Mouse (Mus musculus) midbrain, embryonic 13.5 days (tissue): ENCODE data around the gene Rdh14. TPM values are rescaled to one million over a fixed set of nuclear protein-coding genes. Genes with fewer than 3 reads are reported as not detected.
A peak's percentile ranks its signal among the peaks of the same experiment; 100 is the strongest.

ENCODE experiments used
- ATAC-seq: fragments of 200-750 bp; cut with Nextera tagmentation; 2 replicates; pipeline ENCODE4 v1.8.0; 2017; ENCODE audit warnings: mild to moderate bottlenecking, moderate TSS enrichment, moderate library complexity
- H3K27ac ChIP-seq: fragments of 300-500 bp; sonication (generic); 2 replicates; pipeline ENCODE4 v1.5.1; 2015; ENCODE audit warnings: inconsistent platforms, mild to moderate bottlenecking, moderate library complexity
- H3K27me3 ChIP-seq: fragments of 300-500 bp; sonication (generic); 2 replicates; pipeline ENCODE4 v1.6.1; 2015; ENCODE audit warnings: mild to moderate bottlenecking, inconsistent platforms
- H3K36me3 ChIP-seq: fragments of 300-500 bp; sonication (generic); 2 replicates; pipeline ENCODE4 v1.6.1; 2015; ENCODE audit warnings: mild to moderate bottlenecking, inconsistent platforms
- H3K4me1 ChIP-seq: fragments of 300-500 bp; sonication (generic); replicated peaks from 2 replicates; pipeline ENCODE4 v1.6.1; 2015; ENCODE audit warnings: inconsistent platforms
- H3K4me2 ChIP-seq: fragments of 300-500 bp; sonication (generic); replicated peaks from 2 replicates; pipeline ENCODE4 v1.6.1; 2015; ENCODE audit warnings: moderate library complexity, mild to moderate bottlenecking, inconsistent platforms
- H3K4me3 ChIP-seq: fragments of 300-500 bp; sonication (generic); replicated peaks from 2 replicates; pipeline ENCODE4 v1.5.1; 2015; ENCODE audit warnings: mild to moderate bottlenecking, inconsistent platforms
- H3K9ac ChIP-seq: fragments of 300-500 bp; sonication (generic); replicated peaks from 2 replicates; pipeline ENCODE4 v1.6.1; 2015; ENCODE audit warnings: mild to moderate bottlenecking, inconsistent platforms
- H3K9me3 ChIP-seq: fragments of 300-500 bp; sonication (generic); 2 replicates; pipeline ENCODE4 v1.6.1; 2016; ENCODE audit warnings: mild to moderate bottlenecking, inconsistent platforms
- WGBS: fragments of 180-500 bp; shearing (Covaris S2); methylation state at CpG from one replicate; pipeline ENCODE4 v1.1.7; 2015; 5-methylcytosine and 5-hydroxymethylcytosine counted together
- polyA plus RNA-seq: library from polyadenylated mRNA; unstranded; fragments of >200 nt; fragmentation: Nextera tagmentation; extraction: Ambion mirVana; gene quantifications from 2 replicates; pipeline ENCODE4 v1.2.1, GENCODE M21; 2015

The Rdh14 gene
- 32.0 and 34.9 TPM in 2 replicates for polyA plus RNA-seq

DNA sequence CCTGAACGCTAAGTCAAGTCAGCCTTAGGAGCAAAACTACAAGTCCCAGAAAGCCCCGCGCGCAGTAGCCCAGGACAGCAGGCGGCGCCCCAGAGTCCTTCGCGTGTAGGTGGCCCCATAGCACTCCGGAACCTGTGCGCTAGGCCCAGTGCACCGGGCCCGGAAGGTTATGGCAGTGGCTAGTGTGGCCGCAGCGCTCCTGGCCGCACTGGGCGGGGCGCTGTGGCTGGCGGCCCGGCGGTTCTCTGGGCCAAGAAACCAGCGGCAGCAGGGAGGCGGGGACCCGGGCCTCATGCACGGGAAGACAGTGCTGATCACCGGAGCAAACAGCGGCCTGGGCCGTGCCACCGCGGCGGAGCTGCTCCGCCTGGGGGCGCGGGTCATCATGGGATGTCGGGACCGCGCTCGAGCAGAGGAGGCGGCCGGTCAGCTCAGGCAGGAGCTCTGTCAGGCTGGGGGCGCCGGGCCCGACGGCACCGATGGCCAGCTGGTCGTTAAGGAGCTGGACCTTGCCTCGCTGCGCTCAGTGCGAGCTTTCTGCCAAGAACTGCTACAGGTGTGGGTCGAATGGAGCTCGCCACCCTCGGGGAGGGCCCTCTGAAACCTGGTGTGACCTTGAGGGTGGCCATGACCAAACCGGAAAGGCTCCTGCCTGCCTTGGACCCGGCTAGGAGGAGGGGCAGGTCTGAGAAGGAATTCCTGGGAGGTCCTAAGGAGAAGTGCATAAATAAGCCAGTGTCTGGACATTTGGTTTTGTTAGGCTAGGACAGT is at the start of gene Rdh14:
Gene Rdh14 (plus strand): TSS at position 102 of the 771 bp plus-strand sequence.
- Histone ChIP-seq H3K9ac (peak within 1 kb of the TSS; percentile 96), H3K27ac (peak within 1 kb of the TSS; percentile 93), H3K4me2 (peak within 1 kb of the TSS; percentile 72), H3K9me3 (no peaks in the 10 kb centered on the region), H3K4me1 (peaks cover 10% of the 10 kb centered on the region), H3K4me3 (peak within 1 kb of the TSS; percentile 86), H3K27me3 (no peaks in the 10 kb centered on the region), H3K36me3 (peaks cover 8% of the 10 kb centered on the region; the same call in 1 of the 2 replicates)
- under 1% methylated on average over 51 of the region's 53 CpGs for WGBS
- peak; percentile 99 for ATAC-seq

DNA sequence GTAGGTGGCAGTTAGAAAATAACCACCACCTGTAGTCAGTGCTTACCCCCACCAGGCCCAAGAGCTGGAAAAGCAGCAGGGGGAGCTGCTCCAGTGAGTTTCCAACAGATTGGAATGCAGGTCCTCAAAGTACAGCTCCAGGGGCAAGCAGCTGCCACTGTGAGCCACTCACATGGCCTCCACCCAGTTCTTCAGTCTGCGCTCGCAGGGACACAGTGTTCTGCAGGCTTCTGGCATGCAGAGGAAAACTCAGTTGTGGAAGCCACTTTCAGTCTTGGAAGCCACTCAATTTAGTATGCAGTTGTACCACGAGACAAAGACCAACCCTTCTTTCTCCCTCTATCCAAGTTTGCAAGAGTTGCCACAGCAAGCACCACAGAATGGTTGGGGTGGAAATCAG is 39.9 kb upstream of the Rdh14 start:
- H3K4me1 ChIP-seq, result no peaks in the 10 kb centered on the region
- no peak overlapping the region for H3K4me2 ChIP-seq
- no peak for ATAC-seq
- H3K9ac ChIP-seq, result no peak overlapping the region
- no peaks in the 10 kb centered on the region for H3K27me3 ChIP-seq
- no peak overlapping the region for H3K27ac ChIP-seq
- no peaks in the 10 kb centered on the region for H3K36me3 ChIP-seq
- no peak overlapping the region for H3K4me3 ChIP-seq
- no peaks in the 10 kb centered on the region for H3K9me3 ChIP-seq
- WGBS, result 51% methylated on average over 3 of the region's 3 CpGs

DNA sequence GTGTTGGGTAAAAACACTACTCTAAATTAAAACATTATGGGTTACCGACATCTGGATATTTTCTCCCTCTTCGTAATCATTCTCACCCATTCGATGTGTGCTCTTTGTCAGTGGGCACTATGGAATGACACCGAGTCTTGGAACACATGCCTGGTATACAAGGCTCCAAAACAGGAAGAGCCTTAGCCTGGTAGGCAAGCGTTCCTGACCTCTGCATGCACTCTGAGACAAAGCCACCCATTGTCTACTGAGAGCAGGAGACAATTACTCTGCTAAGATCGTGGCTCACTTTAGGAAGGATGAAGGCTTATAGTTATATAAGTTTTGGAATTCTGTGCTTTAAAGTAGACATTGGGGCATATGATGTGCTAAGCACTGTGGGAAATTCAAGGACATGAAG is 32.8 kb upstream of the Rdh14 start:
- no peak overlapping the region for H3K4me3 ChIP-seq
- no peaks in the 10 kb centered on the region for H3K9me3 ChIP-seq
- no peaks in the 10 kb centered on the region for H3K27me3 ChIP-seq
- H3K4me2 ChIP-seq, result no peak overlapping the region
- no peak overlapping the region for H3K27ac ChIP-seq
- no peaks in the 10 kb centered on the region for H3K4me1 ChIP-seq
- H3K9ac ChIP-seq, result no peak overlapping the region
- WGBS, result 73% methylated on average over 6 of the region's 6 CpGs
- no peaks in the 10 kb centered on the region for H3K36me3 ChIP-seq
- ATAC-seq, result no peak

DNA sequence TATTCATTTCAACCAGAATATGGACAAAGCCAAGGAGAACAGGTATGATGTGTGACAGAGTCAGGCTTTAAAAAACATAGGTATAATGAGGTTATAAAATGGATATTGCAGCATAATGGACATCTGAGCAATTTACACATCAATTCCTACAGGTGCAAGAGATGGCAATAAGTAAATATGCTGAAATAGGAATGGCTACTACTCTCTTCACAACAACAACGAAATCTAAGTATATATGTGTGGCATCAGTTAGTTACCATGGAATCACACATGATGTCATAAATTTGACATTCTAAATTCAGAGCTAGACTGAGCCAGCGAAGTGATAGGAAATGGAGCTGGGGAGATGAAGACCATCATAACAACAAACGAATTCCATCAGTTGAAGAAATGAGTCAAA is 20.9 kb upstream of the Rdh14 start, which contains the start of gene Nt5c1b:
Gene Nt5c1b (plus strand): TSS at position 301 of the 400 bp plus-strand sequence.
- WGBS, result 79% methylated on average over 3 of the region's 3 CpGs
- no peak within 1 kb of the TSS for H3K4me3 ChIP-seq
- H3K9ac ChIP-seq, result no peak within 1 kb of the TSS
- no peak for ATAC-seq
- H3K36me3 ChIP-seq, result no peaks in the 10 kb centered on the region
- no peak within 1 kb of the TSS for H3K27ac ChIP-seq
- H3K4me1 ChIP-seq, result no peaks in the 10 kb centered on the region
- no peak within 1 kb of the TSS for H3K4me2 ChIP-seq
- no peaks in the 10 kb centered on the region for H3K9me3 ChIP-seq
- H3K27me3 ChIP-seq, result no peaks in the 10 kb centered on the region

DNA sequence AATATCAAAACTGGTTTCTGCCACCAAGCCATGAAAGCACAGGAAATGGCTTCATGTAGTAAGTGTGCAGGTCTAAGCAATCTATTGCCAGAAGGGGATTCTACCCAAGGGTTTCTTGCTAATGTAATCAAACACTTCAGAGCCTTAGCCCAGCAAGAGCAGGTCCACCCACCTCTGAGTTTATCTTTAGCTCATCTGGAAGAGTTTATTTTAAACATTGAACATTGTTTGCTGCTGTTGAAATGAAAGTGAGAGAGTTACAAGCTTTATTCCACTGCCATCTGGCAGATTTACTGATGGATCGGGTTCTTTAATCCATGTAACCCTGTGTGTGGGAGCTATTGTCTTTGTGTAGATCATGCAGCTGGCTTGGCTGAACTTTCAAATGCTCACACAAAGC is 10.2 kb downstream of the Rdh14 start:
- H3K27ac ChIP-seq, result no peak overlapping the region

DNA sequence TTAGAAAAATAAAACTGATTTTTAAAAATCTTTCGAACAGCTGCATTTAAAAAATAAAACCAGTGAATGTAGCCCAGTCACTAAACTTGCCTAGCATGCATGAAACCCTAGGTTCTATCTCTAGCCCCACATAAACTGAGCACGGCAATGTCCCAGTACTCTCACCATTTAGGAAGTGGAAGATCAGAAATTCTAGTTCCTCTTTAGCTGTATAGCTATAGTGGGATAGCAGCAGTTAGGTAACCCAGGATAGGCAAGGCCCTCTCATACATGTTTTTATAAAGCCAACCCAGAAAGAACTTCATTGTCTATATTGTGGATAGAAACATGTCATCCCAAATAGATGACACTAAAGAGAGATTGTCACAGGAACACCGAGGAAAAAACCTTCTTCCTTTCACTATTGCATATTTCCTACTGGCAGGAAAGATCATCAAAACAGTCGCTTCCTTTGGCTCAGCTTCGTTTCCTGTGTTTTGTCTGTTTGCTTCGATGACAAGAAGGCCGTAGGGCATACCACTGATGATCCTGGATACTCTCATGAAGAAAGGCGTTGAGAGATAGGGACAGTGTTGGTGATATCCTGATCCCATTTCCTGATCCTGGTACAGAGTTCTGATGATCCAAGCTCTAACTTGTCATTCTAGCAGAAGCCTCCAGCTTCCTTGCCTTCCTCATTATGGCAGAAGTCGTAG is 12.0 kb downstream of the Rdh14 start:
- no peak for ATAC-seq
- H3K36me3 ChIP-seq, result no peaks in the 10 kb centered on the region

More for the DNA sequence above, 10.2 kb downstream of the Rdh14 start:
- H3K9me3 ChIP-seq, result no peaks in the 10 kb centered on the region
- H3K36me3 ChIP-seq, result no peaks in the 10 kb centered on the region
- WGBS, result 79% methylated on average over 1 of the region's 1 CpGs
- H3K4me3 ChIP-seq, result no peak overlapping the region
- no peak overlapping the region for H3K4me2 ChIP-seq
- no peaks in the 10 kb centered on the region for H3K27me3 ChIP-seq
- ATAC-seq, result no peak
- no peaks in the 10 kb centered on the region for H3K4me1 ChIP-seq
- no peak overlapping the region for H3K9ac ChIP-seq

DNA sequence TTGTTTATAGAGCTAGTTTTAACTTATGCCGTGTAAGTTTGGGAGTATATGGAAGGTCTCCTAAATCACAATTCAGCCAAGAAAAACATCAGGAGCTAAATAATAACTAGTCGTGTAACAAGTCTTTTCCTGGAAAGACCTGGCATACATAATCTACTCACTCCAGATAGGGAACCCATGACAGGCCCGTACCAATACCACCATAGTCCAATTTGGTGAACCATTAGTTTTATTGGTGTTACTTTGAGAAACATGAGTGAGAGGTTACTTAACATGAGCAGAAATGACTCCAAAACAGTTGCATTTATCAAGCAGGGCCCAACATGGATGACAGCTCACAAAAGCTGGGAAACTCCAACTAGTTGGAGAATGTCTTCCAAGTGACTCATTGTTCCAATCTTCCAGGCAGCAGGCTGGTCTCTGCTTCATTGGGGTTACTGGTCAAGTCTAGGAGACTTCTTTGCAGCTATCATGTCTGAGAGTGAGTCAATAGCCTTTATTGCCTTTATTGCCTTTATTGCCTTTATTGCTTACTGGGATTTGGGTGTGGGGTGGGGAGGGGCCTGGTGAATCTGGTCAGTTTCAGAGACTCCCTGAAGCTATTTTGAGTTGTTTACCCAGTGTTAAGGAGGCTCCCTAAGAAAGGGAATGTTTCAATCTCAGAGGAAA is 20.1 kb downstream of the Rdh14 start:
- ATAC-seq, result no peak
- H3K36me3 ChIP-seq, result no peaks in the 10 kb centered on the region
- H3K27ac ChIP-seq, result no peak overlapping the region
- H3K4me3 ChIP-seq, result no peak overlapping the region
- no peaks in the 10 kb centered on the region for H3K9me3 ChIP-seq
- no peaks in the 10 kb centered on the region for H3K27me3 ChIP-seq
- 89% methylated on average over 3 of the region's 3 CpGs for WGBS
- H3K9ac ChIP-seq, result no peak overlapping the region
- no peaks in the 10 kb centered on the region for H3K4me1 ChIP-seq
- H3K4me2 ChIP-seq, result no peak overlapping the region

More for the DNA sequence above, 12.0 kb downstream of the Rdh14 start:
- Histone ChIP-seq H3K9ac (no peak overlapping the region), H3K4me2 (no peak overlapping the region), H3K9me3 (no peaks in the 10 kb centered on the region), H3K27me3 (no peaks in the 10 kb centered on the region), H3K27ac (no peak overlapping the region), H3K4me1 (no peaks in the 10 kb centered on the region), H3K4me3 (no peak overlapping the region)
- 82% methylated on average over 9 of the region's 9 CpGs for WGBS

DNA sequence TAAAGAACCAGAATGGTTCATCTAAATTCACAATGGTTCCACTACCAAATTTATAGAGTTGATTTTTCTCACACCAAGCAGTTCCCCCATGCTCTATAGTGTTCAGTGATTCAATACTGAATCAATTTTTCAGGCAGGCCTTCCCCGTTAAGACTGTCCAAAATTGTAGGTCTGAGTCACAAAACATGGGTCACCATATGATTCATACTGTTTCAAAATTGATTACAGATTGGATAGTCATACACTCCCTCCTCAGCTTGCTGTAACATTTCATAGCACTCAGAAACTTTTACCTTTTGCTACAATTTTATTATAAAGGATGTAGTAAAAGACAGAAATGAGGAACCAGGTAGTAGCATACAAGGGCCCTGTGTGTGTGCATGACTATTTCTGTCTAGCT is 20.9 kb downstream of the Rdh14 start:
- Histone ChIP-seq H3K4me1 (no peaks in the 10 kb centered on the region), H3K4me3 (no peak overlapping the region), H3K9me3 (no peaks in the 10 kb centered on the region), H3K27ac (no peak overlapping the region), H3K4me2 (no peak overlapping the region), H3K9ac (no peak overlapping the region), H3K36me3 (no peaks in the 10 kb centered on the region), H3K27me3 (no peaks in the 10 kb centered on the region)
- ATAC-seq, result no peak
- WGBS, result 92% methylated on average over 1 of the region's 1 CpGs

DNA sequence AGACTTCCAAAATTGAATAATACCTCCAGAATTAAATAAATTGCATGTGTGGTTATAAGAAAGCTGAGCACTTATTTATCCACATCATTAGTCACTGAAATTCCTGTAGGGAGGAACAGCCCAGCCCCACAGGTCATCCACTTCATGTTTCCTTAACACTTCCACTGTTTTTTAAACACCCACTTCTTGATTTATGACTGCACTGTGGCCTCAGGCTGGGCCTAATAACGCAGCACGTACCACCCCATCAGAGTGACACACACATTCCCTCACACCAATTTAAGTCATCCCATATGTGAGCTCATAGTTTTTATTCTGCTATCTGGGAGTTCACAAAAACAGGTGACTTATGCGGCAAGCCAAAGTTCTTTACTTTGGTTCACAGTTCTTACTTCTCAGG is 31.8 kb downstream of the Rdh14 start:
- Histone ChIP-seq H3K9me3 (no peaks in the 10 kb centered on the region), H3K36me3 (no peaks in the 10 kb centered on the region), H3K27ac (no peak overlapping the region), H3K4me3 (no peak overlapping the region), H3K27me3 (no peaks in the 10 kb centered on the region), H3K4me2 (no peak overlapping the region), H3K9ac (no peak overlapping the region), H3K4me1 (no peaks in the 10 kb centered on the region)
- WGBS, result 85% methylated on average over 3 of the region's 3 CpGs
- no peak for ATAC-seq

DNA sequence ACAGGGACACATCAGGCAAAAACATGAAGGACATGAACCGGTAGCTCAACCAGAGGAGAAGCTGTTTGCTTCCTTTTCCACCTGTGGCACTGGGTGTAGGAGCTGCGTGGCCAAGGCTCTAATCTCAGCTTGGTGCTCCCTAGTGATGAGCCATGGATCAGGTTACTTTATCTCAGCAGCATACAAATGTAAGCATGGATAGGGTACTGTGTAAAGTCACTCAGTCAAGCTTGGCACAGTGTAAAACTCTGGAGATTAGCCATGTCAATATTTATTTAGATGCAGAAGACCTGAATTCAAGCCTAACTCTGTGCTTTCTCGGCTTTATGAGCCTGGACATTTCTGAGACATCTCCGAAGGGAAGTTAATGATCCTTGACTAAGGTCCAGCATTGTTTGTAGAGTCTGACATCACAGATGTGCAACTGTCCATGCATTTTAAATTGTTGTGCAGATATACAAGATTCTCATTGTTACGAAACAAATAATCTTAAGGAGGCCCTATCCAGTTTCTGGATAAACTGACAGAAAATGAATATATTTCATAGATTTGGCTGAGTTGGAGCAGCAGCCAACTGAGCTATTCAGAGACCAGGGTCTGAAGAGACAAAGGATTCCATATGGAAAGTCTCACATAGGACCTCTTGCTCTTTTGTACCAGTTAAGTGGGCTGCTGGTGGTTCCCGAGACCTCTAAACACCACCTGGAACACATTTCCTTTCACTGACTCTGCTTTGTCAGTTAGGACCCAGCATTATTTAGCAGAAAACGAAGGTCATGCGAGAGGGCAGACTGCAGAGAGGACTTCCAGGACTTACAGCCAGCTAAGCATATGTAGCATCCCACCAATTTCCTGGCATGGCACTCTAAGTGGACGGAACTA is 35.7 kb downstream of the Rdh14 start:
- 69% methylated on average over 9 of the region's 9 CpGs for WGBS
- H3K4me2 ChIP-seq, result no peak overlapping the region
- no peak overlapping the region for H3K27ac ChIP-seq
- ATAC-seq, result no peak
- no peaks in the 10 kb centered on the region for H3K4me1 ChIP-seq
- no peak overlapping the region for H3K9ac ChIP-seq
- H3K4me3 ChIP-seq, result no peak overlapping the region
- no peaks in the 10 kb centered on the region for H3K9me3 ChIP-seq
- H3K36me3 ChIP-seq, result no peaks in the 10 kb centered on the region
- H3K27me3 ChIP-seq, result no peaks in the 10 kb centered on the region

DNA sequence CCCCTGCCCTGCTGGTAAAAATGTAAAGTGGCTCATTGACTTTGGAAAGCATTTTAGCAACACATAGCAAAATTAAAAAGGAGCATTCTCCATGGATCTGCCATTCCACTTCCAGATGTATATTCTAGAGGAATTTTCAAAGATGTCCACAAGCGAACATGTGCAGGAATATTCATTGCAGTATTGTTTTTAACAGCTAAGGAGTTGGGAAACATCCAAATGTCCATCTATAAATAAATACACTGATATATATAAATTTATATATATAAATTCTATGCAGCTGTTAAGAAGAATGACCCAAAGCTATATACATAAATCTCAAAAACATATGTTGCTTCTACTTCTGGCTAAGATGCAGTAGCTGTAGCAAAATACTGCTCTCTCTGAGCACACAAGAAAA is 40.4 kb downstream of the Rdh14 start:
- no peak overlapping the region for H3K4me2 ChIP-seq
- H3K36me3 ChIP-seq, result no peaks in the 10 kb centered on the region
- no peaks in the 10 kb centered on the region for H3K4me1 ChIP-seq
- H3K9me3 ChIP-seq, result no peaks in the 10 kb centered on the region
- no peak overlapping the region for H3K9ac ChIP-seq
- no peak overlapping the region for H3K4me3 ChIP-seq
- ATAC-seq, result no peak
- H3K27me3 ChIP-seq, result no peaks in the 10 kb centered on the region
- WGBS, result 94% methylated on average over 1 of the region's 1 CpGs
- no peak overlapping the region for H3K27ac ChIP-seq
